Mouse (Mus musculus) lung, postnatal 0 days (tissue): ENCODE results near the gene Map7.
A peak's percentile ranks its signal among the peaks of the same experiment; 100 is the strongest.

ENCODE experiments used
- CTCF ChIP-seq: IDR thresholded peaks from 2 replicates; pipeline ENCODE4 v1.5.1; 2016; ENCODE audit warnings: antibody characterized with exemption, mild to moderate bottlenecking
- EP300 ChIP-seq: IDR thresholded peaks from 2 replicates; pipeline ENCODE4 v1.6.1; 2016; ENCODE audit warnings: antibody characterized with exemption, mild to moderate bottlenecking, control low read depth

- TF ChIP-seq CTCF (peak; percentile 27), EP300 (no peak)
Observed at GRCm38 (mm10) chr10:20148773-20149120, 476 bp downstream of the Map7 start.
